Mouse (Mus musculus) lung, postnatal 14 days (tissue): ENCODE data around the gene Tsnax.

Source experiments
- DNase-seq: peaks from one replicate; pipeline ENCODE4 v3.0.0; 2021

Tsnax gene

GRCm38 (mm10) chr8:125043935-125044334 lies 31.1 kb downstream of the Tsnax start:
- DNase-seq, result no peak

GRCm38 (mm10) chr8:125045760-125046159 lies 33.0 kb downstream of the Tsnax start:
- DNase-seq, result no peak

DNA sequence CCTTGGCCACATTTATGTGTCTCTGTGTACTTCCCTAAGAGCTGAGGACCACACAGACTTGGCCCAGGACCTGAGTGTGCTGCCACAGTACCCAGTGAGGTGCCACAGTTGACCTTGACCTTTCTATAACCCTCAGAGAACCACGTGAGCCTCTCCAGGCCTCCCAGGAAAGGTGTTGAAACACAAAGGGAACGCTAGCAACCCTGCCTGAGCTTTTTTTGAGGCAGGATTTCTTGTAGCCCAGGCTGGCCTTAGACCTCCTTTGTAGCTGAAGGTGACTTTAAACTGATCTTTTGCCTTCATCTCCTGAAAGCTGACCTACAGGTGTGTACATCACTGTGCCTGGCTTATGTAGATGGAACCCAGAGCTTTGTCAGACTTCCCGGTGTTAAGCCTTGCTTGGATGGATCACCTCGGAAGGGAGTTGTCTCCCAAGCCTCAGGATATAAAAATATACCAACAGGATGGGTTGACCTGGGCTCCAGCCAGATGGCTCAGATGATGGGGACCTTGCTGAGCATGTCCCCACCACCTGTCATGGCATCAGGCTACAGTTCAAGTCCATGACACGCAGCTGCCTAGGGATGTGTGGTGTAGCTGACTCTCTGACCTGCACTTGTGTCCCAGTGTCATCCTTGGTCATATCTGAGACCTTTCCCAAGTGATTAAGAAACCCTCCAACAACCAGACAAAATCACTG lies 36.4 kb downstream of the Tsnax start:
- DNase-seq, result no peak

- no peak for DNase-seq
Observed at GRCm38 (mm10) chr8:125049826-125050225, 37.0 kb downstream of the Tsnax start.

- DNase-seq, result peak; percentile 88
Observed at GRCm38 (mm10) chr8:125052026-125052425, 39.2 kb downstream of the Tsnax start.

DNA sequence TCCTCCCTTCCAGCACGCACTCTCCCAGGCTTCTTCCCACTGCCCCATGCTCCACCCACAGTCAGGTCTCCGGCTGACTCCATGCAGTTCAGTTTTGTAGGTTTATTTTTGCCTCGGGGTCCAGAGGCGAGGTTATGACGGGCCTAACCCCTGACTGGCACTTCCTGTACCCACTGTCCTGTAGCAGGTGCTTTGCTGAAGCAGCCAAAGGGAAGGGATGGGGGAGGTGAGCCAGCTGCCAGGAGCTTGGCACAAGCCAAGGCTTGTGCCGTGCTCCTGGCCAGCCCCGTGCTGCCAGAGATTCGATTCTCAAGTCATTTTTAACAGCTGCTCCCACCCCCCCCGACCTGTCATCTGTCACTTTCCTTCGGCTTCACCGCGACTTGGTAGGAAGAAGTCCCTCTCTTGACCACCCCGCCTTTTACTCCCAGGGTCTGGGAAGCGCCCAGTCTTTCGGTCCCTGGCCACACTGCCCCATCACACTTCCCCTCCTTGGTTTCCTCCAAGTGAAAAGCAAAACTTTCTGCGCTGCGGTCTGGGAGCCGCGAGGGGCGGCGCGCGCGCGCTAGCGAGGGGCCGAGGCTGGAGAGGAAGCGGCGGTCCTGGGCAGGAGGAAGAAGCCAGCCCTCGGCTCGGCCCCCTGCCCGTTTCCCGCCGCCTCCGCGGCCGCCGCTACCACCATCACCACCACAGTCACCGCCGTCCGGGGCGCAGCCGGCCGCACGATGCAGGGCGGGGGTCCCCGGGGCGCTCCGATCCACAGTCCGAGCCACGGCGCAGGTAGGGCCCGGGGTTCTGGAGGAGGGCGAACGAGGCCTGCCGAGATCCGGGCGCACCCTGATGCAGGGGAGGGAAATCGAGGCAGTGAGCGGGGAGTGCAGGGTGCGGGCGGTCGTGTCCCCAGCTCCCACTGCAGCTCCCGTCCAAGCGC lies 41.0 kb downstream of the Tsnax start, which contains the start of gene Disc1:
Disc1 (plus strand) TSS at position 691 of the 931 bp plus-strand sequence.
- DNase-seq, result peak; percentile 58

- DNase-seq, result peak; percentile 65
Observed at GRCm38 (mm10) chr8:125054436-125054810, 41.6 kb downstream of the Tsnax start.

- DNase-seq, result no peak
Observed at GRCm38 (mm10) chr8:125060904-125061303, 48.1 kb downstream of the Tsnax start.

- no peak for DNase-seq
Observed at GRCm38 (mm10) chr8:125065596-125065995, 52.8 kb downstream of the Tsnax start.

DNA sequence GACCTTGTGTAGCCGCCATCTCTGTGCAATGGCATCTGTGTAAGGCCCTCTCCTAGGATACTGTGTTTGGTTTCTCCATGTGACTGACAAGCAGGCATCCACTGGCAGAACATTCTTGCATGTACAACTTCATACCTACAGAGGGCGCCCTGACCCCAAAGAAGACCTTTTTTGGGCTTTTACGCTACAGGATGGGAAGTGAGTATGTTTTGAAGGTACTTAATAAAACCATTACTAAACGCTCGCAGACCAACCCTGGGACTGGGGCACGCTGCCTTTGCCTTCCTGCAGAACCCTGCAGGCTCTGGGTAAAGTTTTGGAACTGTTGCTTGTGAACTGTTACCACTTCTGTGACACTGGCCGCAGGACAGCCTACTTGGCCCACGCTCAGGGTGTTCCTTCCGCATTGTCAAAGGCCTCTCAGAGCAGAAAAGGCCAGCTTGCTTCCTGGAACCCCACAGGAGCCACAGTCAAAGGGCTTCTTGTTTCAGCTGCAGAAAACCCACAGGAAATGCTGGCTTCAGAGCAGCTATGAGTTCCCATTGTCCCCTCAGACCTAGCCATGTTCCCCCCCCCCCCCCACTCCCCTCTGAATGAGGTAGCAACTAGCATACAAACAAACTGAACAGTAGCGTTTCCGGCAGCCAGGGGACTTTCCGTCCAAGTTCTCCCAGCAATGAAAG lies 54.3 kb downstream of the Tsnax start:
- DNase-seq, result peak; percentile 69

- DNase-seq, result peak; percentile 64
Observed at GRCm38 (mm10) chr8:125067596-125067960, 54.8 kb downstream of the Tsnax start.

DNA sequence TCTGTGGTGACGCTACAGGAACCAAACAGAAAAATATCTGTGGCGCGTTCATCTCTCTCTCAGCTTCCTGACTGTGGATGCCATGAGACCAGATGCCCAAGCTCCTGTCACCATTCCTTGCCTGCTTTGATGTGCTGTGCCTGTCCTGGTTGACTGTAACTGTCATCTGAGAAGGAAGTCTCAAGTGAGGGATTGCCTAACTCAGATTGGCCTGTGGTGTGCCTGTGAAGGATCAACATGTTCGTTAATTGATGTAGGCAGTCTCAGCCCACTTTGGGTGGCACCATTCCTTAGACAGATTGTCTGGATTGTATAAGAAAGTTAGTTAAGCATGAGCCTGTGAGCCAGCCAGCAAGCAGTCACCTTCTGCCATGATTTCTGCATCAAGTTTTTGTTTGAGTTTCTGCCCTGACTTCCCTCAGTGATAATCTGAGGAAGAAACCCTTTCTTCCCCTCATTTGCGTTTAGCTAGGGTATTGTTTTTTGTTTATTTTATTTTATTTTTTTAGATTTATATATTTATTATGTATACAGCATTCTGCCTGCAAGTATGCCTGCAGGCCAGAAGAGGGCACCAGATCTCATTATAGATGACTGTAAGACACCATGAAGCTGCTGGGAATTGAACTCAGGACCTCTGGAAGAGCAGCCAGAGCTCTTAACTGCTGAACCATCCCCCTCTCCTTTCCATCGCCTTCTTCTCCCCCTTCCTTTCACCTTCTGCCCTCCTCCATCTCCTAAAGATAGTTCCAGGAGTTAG lies 55.5 kb downstream of the Tsnax start:
- no peak for DNase-seq

- DNase-seq, result no peak
Observed at GRCm38 (mm10) chr8:125069304-125069703, 56.5 kb downstream of the Tsnax start.

- no peak for DNase-seq
Observed at GRCm38 (mm10) chr8:125069733-125070132, 56.9 kb downstream of the Tsnax start.

DNA sequence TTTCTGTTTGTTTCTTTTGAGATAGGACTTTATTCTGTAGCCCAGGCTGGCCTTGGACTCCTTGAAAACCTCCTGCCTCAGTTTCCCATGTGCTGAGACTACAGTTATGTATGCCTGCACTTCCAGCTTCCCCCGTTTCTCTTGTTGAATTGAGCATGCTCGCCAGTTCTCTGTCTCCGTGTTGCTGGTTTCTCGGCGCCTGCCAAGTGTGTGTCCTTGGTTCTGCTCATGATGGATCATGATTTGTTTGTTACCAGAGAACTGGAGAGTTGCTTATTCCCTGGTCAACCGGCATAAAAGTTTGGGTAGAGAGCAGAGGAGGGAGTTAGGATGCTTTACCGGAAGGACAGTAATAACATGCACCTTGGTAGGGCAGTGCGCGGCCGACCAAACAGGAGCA lies 61.3 kb downstream of the Tsnax start:
- DNase-seq, result no peak

DNA sequence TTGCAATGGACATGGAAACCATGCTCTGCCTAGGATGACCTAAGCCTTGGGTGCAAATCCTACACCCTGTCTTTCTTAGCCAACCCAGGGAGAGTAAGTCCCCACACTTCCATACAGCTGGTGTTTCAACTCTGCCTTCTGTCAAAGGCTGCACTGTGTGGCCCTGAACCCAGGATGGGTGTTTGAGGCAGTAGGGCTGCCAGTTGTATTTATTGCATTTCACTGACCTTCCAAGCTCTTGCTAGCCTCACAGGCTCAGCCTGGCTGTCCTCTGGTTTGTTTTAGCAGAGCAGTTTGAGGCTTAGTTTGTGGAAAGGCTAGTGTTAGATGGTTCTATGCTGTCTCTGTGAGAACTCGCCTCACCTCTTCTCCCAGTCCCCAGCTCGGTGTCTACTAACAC lies 61.8 kb downstream of the Tsnax start:
- no peak for DNase-seq

DNA sequence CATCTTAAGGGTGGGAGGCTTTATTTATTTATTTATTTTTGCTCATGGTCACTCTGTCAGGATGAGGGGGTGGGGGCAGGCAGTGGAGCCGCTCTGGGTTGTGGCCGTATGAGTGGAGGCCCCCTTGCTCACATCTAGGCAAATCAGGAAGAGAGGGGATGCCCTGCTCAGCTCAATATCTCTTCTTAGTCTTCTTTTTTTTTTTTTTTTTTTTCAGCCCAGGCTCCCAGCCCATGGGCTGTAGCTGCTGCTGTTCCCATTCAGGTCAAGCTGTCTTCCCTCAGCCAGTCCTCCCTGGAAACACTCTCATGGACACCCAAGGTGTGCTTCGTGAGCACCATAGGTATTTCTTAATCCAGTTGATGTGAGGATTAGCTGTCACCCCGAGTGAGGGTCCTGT lies 62.6 kb downstream of the Tsnax start:
- no peak for DNase-seq

DNA sequence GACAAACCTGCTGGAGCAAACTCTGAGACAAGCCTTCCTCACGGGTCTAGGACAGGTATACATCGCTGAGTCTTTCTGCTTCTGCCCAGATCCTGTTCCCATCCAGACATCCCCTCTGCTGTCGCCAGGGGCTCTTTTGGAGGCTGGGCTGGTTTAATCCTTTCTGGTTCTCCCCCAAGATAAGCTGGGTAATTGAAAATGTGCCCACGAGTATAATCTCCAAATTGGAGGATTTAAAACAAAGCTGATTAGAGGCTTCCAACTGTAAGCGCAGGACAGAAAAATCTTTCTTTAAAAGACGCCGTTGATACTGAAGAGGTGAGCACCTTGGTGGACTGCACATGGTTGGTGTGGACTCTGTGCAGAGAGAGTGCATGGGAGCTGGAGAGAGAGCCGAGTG lies 64.5 kb downstream of the Tsnax start:
- DNase-seq, result no peak

DNA sequence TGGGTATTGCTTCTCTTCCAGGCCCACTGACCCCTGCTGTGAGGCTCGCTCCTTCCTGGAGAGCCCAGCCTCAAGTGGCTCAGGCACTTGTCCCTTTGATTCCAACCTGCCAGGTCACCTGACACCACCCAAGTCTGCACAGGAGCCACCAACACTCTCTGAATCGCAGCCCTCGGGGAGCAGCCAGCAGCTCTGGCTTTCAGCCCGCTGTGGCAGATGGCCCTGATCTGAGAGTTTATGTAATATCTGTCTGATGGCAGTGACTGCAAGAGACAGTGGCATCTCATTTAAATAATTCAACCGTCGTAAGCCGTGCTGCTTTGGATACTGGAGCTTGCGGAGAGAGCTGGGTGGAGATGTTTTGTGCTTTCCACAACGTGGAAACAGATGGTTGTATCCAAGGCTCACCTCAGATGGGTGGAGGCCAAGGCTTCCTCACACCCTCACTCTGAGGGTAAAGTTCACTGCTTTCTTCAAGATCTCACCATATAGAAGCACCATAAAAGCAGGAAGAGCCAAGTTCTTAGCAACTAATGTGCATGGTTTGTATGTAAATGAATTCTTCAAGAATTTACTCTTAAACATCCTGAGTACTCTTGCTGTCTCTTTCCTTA lies 66.1 kb downstream of the Tsnax start:
- peak; percentile 30 for DNase-seq

DNA sequence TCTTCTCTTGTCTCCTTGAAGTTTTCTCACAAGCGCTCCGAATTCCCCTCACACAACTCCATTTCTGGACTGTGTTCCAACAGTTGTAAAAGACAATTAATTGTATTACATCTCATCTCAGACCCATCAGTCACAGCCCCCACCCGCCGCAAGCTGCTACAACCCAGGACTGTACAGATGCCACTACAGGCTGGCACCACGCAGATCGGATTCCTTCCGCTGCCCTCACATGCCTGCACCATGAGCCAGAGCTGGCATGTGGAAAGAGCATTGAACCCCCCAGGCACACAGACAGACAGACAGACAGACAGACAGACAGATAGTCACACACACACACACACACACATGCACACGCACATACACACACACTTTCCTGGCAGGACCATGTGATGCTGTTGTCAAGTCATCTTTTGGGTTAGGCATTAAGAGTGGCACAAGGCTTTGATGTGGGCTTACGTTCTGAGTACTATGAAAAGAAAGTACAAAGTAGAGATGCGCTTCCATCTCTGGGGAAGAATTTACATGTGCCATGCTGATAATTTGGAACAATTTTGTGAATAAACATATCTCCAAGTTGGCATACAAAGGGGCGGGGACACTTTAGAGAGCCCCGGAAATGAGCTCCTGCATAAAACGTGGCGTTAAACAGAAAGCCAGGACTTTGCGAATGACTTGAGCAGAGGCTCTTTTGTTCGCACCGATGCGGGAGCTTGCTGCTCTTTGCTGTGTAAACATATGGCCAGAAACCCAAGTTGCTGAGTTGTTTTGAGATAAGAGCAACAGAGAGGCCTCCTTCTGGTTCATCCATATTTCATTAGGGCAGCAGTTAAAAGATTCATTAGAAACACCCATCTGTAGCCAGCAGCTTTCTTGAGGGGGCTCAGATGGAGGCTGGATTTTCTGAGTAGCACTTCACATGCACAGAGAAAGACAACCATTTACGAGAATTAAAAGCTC lies 67.9 kb downstream of the Tsnax start:
- DNase-seq, result no peak

GRCm38 (mm10) chr8:125083746-125084145 lies 70.9 kb downstream of the Tsnax start:
- DNase-seq, result peak; percentile 42
